Mouse (Mus musculus) hindlimb bud, embryonic 11.5 days (tissue): ENCODE results near the gene Micall1.

Experiments used
- DNase-seq: peaks from one replicate; pipeline ENCODE4 v3.0.0-alpha.2; 2012; ENCODE audit warnings: low read depth, low spot score; ENCODE audit errors: extremely low spot score

Micall1 gene

GRCm38 (mm10) chr15:79127101-79127500, 18.4 kb downstream of the Micall1 start:
- no peak for DNase-seq

- DNase-seq = no peak
Measured at GRCm38 (mm10) chr15:79128208-79128607, 19.5 kb downstream of the Micall1 start.

GRCm38 (mm10) chr15:79129311-79129710, 20.6 kb downstream of the Micall1 start:
- no peak for DNase-seq

GRCm38 (mm10) chr15:79130782-79131181, 22.1 kb downstream of the Micall1 start:
- no peak for DNase-seq

GRCm38 (mm10) chr15:79131442-79131841, 22.7 kb downstream of the Micall1 start:
- DNase-seq = no peak

GRCm38 (mm10) chr15:79133191-79133661, 24.5 kb downstream of the Micall1 start:
- DNase-seq = no peak

- DNase-seq = no peak
Measured at GRCm38 (mm10) chr15:79134496-79135270, 26.0 kb downstream of the Micall1 start.

- no peak for DNase-seq
Measured at GRCm38 (mm10) chr15:79135332-79135731, 26.6 kb downstream of the Micall1 start.

- DNase-seq = no peak
Measured at GRCm38 (mm10) chr15:79135783-79136575, 27.3 kb downstream of the Micall1 start.

GRCm38 (mm10) chr15:79139640-79140039, 30.9 kb downstream of the Micall1 start:
- DNase-seq = no peak

- DNase-seq = peak; percentile 90
Measured at GRCm38 (mm10) chr15:79140866-79141565, 32.3 kb downstream of the Micall1 start, which contains the start of the genes Polr2f and 1700088E04Rik. Gene Polr2f (plus strand): TSS chr15:79141009. Gene 1700088E04Rik (minus strand): TSS chr15:79141253.

GRCm38 (mm10) chr15:79141566-79141917, 32.8 kb downstream of the Micall1 start:
- no peak for DNase-seq

GRCm38 (mm10) chr15:79143316-79143715, 34.6 kb downstream of the Micall1 start:
- DNase-seq = no peak

GRCm38 (mm10) chr15:79144021-79144420, 35.3 kb downstream of the Micall1 start:
- no peak for DNase-seq

GRCm38 (mm10) chr15:79145522-79145921, 36.8 kb downstream of the Micall1 start:
- no peak for DNase-seq

GRCm38 (mm10) chr15:79148533-79148932, 39.8 kb downstream of the Micall1 start:
- peak; percentile 70 for DNase-seq

GRCm38 (mm10) chr15:79151881-79152280, 43.2 kb downstream of the Micall1 start:
- DNase-seq = no peak

- no peak for DNase-seq
Measured at GRCm38 (mm10) chr15:79152709-79153108, 44.0 kb downstream of the Micall1 start.

- no peak for DNase-seq
Measured at GRCm38 (mm10) chr15:79155572-79155971, 46.9 kb downstream of the Micall1 start.

- no peak for DNase-seq
Measured at GRCm38 (mm10) chr15:79162301-79162700, 53.6 kb downstream of the Micall1 start.

GRCm38 (mm10) chr15:79162822-79163221, 54.1 kb downstream of the Micall1 start:
- no peak for DNase-seq
